Mouse (Mus musculus) CH12.LX (cell line): ENCODE results near the gene Vamp8.

ENCODE experiments used
- CTCF ChIP-seq, 2 experiments: IDR thresholded peaks in 1 of 2; conservative IDR thresholded peaks in 1 of 2; 2 replicates each; pipeline ENCODE4 v1.5.1; 2011 to 2012; ENCODE audit warnings: low read depth in 2 of 2, low read length in 2 of 2, improper control_type of control experiment in 1 of 2, inconsistent platforms in 1 of 2, mild to moderate bottlenecking in 1 of 2, moderate library complexity in 1 of 2
- MAX ChIP-seq: IDR thresholded peaks from 2 replicates; pipeline ENCODE4 v1.6.1; 2011; ENCODE audit warnings: low read length, improper control_type of control experiment
- POLR2AphosphoS2 ChIP-seq: IDR thresholded peaks from 2 replicates; pipeline ENCODE4 v1.6.1; 2011; ENCODE audit warnings: low read depth, low read length, improper control_type of control experiment
- RCOR1 ChIP-seq: conservative IDR thresholded peaks from 2 replicates; pipeline ENCODE4 v1.6.1; 2012; ENCODE audit warnings: low read depth, mild to moderate bottlenecking, inconsistent platforms, low read length, improper control_type of control experiment

DNA sequence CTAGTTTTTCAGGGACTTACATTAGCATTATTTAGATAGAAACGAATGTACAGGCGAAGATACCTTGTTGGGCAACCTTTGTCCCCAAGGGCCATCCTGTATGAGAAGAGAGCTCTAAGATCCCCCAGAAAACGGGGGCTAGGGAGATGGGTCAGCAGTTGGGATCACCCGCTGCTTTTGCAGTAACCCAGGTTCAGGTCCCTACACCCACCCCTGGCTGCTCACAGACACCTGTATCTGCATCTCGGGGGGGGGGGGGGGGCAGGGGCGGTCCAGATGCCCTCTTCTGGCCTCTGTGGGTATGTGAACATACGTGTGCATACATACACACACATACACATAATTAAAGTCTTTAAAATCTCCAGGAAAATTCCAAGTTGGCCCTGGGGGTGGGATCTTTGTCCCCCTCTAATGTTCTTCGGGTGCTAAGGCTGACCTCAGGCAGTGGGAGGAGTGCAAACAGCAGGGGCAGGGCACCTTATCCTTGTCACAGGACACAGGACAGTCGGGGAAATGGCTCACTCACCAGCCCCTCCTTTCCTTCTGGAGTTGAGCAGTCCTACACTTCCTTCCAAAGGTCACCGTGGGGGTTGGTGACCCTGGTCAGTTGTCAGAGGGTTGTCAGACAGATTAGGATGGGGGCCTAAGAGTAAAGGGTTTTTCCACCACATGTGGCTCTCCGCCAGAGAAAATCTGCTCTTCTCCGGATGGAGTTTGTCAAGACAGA lies 455 bp upstream of the Vamp8 start:
- TF ChIP-seq MAX (no peak), POLR2AphosphoS2 (no peak), CTCF (conservative IDR thresholded peaks at IDR 0.05 in 1 of 2, IDR thresholded peaks at IDR 0.05 in 1 of 2; ENCODE audit: low read depth in 2 of 2, low read length in 2 of 2) (no peak), RCOR1 (no peak)
